Mouse (Mus musculus) forebrain, embryonic 16.5 days (tissue): ENCODE data around the gene Txndc2. TPM values are rescaled to one million over a fixed set of nuclear protein-coding genes. Genes with fewer than 3 reads are reported as not detected.

ENCODE experiments used
- ATAC-seq: fragments of 200-750 bp; cut with Nextera tagmentation; 2 replicates; pipeline ENCODE4 v1.8.0; 2017; ENCODE audit warnings: mild to moderate bottlenecking, moderate library complexity
- H3K27ac ChIP-seq: fragments of 300-500 bp; sonication (generic); 2 replicates; pipeline ENCODE4 v1.5.1; 2014; ENCODE audit warnings: low read length, control low read depth
- H3K27me3 ChIP-seq: fragments of 300-500 bp; sonication (generic); replicated peaks from 2 replicates; pipeline ENCODE4 v1.6.1; 2014; ENCODE audit warnings: low read length; ENCODE audit not compliant: control insufficient read depth, insufficient read depth
- H3K36me3 ChIP-seq: fragments of 300-500 bp; sonication (generic); 2 replicates; pipeline ENCODE4 v1.6.1; 2014; ENCODE audit not compliant: control insufficient read depth, insufficient read depth
- H3K4me1 ChIP-seq: fragments of 300-500 bp; sonication (generic); replicated peaks from 2 replicates; pipeline ENCODE4 v1.6.1; 2014; ENCODE audit warnings: low read length; ENCODE audit not compliant: control insufficient read depth, insufficient read depth
- H3K4me2 ChIP-seq: fragments of 300-500 bp; sonication (generic); 2 replicates; pipeline ENCODE4 v1.6.1; 2014; ENCODE audit warnings: mild to moderate bottlenecking, low read length, control low read depth
- H3K4me3 ChIP-seq: fragments of 300-500 bp; sonication (generic); replicated peaks from 2 replicates; pipeline ENCODE4 v1.5.1; 2014; ENCODE audit warnings: mild to moderate bottlenecking, low read length, control low read depth
- H3K9ac ChIP-seq: fragments of 300-500 bp; sonication (generic); replicated peaks from 2 replicates; pipeline ENCODE4 v1.6.1; 2014; ENCODE audit warnings: low read depth, low read length, control low read depth
- H3K9me3 ChIP-seq: fragments of 300-500 bp; sonication (generic); 2 replicates; pipeline ENCODE4 v1.6.1; 2016; ENCODE audit warnings: low read length; ENCODE audit not compliant: control insufficient read depth
- WGBS: fragments of 180-500 bp; shearing (Covaris S2); extraction: QIAGEN DNeasy Blood & Tissue Kit; methylation state at CpG from one replicate; pipeline ENCODE4 v1.1.7; 2014; 5-methylcytosine and 5-hydroxymethylcytosine counted together
- polyA plus RNA-seq: library from polyadenylated mRNA; unstranded; fragments of >200 nt; fragmentation: Nextera tagmentation; extraction: Ambion mirVana; gene quantifications from 2 replicates; pipeline ENCODE4 v1.2.1, GENCODE M21; 2015

The Txndc2 gene
- polyA plus RNA-seq, 1 experiment from 2014 or later = 0.11 TPM

DNA sequence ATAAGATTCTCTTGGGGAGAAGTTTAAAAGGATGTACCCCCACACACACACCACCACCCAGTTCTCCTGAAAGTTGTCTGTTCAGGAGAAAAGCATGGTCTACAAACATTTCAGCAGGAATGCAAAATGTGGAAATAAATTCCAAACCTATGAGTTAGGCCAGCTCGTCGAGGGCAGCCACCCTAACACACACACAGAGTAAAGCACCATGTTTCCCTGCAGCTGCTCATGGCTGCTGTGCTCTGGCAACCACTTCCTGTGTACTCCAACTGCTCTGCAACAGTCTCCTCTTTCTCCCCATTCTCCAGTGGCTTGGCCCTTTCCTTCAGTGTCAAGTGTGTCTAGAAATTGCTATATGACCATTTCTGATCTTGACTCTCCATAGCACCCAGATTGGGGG is 16.4 kb upstream of the Txndc2 start:
- Histone ChIP-seq H3K4me1 (no peaks in the 10 kb centered on the region), H3K9me3 (no peaks in the 10 kb centered on the region), H3K9ac (no peak overlapping the region), H3K4me3 (no peak overlapping the region), H3K4me2 (no peak overlapping the region), H3K27me3 (no peaks in the 10 kb centered on the region), H3K27ac (no peak overlapping the region), H3K36me3 (no peaks in the 10 kb centered on the region)
- ATAC-seq = no peak
- WGBS = 94% methylated on average over 2 of the region's 2 CpGs

DNA sequence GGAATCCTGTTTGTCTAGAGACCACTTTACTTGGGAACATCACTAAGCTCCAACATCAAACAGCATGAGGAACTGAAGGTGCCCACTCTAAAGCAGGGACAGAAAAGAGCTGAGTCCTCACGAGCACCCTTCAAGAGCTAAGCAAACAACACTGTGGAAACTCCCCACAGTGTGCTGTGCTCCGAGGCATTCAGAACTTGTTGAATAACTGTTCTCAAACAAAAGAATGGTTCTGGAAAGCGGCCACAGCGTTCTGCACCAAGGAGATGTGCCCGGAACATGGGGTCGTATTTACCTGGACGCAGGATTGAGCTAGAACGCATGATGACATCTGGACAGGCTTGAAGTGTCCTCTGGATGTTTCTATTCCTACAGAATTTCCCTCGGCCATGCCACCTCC is 16.0 kb upstream of the Txndc2 start:
- Histone ChIP-seq H3K9me3 (no peaks in the 10 kb centered on the region), H3K27me3 (no peaks in the 10 kb centered on the region), H3K9ac (no peak overlapping the region), H3K27ac (no peak overlapping the region), H3K4me1 (no peaks in the 10 kb centered on the region), H3K4me2 (no peak overlapping the region), H3K36me3 (no peaks in the 10 kb centered on the region), H3K4me3 (no peak overlapping the region)
- no peak for ATAC-seq
- WGBS = 86% methylated on average over 9 of the region's 9 CpGs

DNA sequence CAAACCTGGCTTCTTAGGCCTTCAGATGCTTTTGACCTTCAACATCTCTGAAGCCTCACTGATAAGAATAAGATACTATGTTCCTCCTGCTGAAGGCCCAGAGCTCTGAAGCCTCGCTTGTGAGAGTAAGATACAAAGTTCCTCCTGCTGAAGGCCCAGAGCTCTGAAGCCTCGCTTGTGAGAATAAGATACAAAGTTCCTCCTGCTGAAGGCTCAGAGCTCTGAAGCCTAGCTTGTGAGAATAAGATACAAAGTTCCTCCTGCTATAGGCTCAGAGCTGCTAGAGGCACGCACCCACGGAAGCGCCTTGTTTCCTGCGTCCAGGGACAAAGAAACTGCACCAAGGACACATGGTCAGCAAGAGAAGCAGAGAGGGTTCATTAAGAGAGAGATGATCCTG is 14.8 kb upstream of the Txndc2 start:
- WGBS = 91% methylated on average over 6 of the region's 6 CpGs
- no peaks in the 10 kb centered on the region for H3K36me3 ChIP-seq
- H3K4me3 ChIP-seq = no peak overlapping the region
- H3K9ac ChIP-seq = no peak overlapping the region
- H3K9me3 ChIP-seq = no peaks in the 10 kb centered on the region
- no peak for ATAC-seq
- H3K27ac ChIP-seq = no peak overlapping the region
- H3K27me3 ChIP-seq = no peaks in the 10 kb centered on the region
- H3K4me2 ChIP-seq = no peak overlapping the region
- H3K4me1 ChIP-seq = no peaks in the 10 kb centered on the region

DNA sequence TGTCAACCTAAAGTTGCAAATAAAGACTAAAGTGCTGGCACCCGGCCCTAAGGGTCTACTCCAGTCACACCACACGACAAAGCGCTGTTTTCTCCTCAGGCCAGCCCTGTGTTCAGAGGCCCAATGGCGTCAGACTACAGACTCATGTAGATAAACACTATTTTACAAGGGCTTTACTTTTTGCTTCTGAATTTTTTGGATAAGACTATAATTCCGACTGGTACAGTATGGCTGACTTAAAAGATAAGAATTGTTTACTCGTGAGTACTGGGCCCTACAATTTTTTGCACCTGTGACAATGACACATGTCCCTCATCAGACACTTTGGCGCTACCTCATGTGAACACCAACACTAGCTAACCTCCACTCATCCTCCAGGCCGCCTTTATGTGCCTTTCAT is 14.1 kb upstream of the Txndc2 start:
- Histone ChIP-seq H3K4me1 (no peaks in the 10 kb centered on the region), H3K4me2 (no peak overlapping the region), H3K27me3 (no peaks in the 10 kb centered on the region), H3K36me3 (no peaks in the 10 kb centered on the region), H3K9me3 (no peaks in the 10 kb centered on the region), H3K27ac (no peak overlapping the region), H3K4me3 (no peak overlapping the region), H3K9ac (no peak overlapping the region)
- no peak for ATAC-seq
- 92% methylated on average over 8 of the region's 8 CpGs for WGBS

DNA sequence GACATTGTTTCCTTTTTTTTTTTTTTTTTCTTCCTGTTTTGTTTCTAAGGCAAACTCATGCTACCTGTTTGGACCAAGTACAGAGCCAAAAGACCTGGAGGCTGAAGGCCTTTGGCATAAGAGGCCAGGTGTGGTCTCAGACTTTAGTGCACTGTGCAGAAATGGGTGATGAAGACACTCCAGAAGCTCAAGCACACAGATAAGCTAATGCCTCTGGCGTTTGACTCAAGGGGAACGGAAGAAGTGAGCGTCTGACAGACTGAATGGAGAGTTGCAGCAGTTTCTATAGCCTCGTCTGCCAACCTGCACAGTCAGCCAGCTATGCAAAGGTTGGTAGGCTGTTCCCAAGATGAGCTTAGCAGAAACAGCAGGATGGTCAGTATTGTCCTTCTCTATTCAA is 13.6 kb upstream of the Txndc2 start:
- ATAC-seq = no peak
- Histone ChIP-seq H3K9ac (no peak overlapping the region), H3K27me3 (no peaks in the 10 kb centered on the region), H3K4me1 (no peaks in the 10 kb centered on the region), H3K4me3 (no peak overlapping the region), H3K4me2 (no peak overlapping the region), H3K36me3 (no peaks in the 10 kb centered on the region), H3K27ac (no peak overlapping the region), H3K9me3 (no peaks in the 10 kb centered on the region)
- 78% methylated on average over 4 of the region's 4 CpGs for WGBS

DNA sequence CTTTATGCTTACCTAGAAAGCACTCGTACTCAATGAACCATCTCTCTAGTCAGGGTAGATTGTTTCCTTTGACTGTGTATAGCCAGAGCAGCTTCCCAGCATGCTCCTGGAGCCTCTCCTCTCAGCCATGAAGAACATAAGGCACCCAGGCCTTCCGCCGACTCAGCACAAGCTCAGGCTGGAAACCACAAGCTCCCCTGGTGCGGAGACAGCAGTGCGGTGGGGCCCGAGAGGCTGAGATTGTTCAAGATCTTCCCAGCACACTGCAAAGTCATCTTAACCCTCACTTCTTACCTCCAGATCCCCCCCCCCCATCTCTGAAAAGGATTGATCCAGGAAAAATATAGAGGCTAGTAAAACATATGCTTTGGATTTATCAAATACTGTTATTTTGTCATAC is 8.6 kb upstream of the Txndc2 start:
- Histone ChIP-seq H3K27me3 (no peaks in the 10 kb centered on the region), H3K27ac (no peak overlapping the region), H3K4me2 (no peak overlapping the region), H3K9me3 (no peaks in the 10 kb centered on the region), H3K36me3 (no peaks in the 10 kb centered on the region), H3K4me1 (no peaks in the 10 kb centered on the region), H3K9ac (no peak overlapping the region), H3K4me3 (no peak overlapping the region)
- WGBS = 89% methylated on average over 6 of the region's 6 CpGs
- no peak for ATAC-seq

DNA sequence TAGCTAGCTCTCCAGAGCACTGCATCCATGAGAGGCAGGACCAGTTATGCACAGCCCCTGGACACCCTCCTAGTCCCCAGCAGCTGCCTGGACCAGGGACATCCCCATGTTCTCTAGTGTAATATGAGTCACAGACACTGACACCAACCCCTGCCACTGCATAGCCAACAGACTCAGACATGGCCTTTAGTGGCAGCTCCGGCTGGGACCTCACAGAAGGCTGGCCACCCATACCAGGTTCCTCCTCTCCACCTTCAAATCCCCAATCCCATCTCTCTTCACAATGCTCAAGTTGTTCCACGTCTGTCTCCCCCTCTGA is 7.2 kb upstream of the Txndc2 start:
- Histone ChIP-seq H3K4me2 (no peak overlapping the region), H3K9me3 (no peaks in the 10 kb centered on the region), H3K36me3 (no peaks in the 10 kb centered on the region), H3K4me1 (no peaks in the 10 kb centered on the region), H3K27ac (no peak overlapping the region), H3K9ac (no peak overlapping the region), H3K27me3 (no peaks in the 10 kb centered on the region), H3K4me3 (no peak overlapping the region)
- WGBS = 85% methylated on average over 2 of the region's 2 CpGs
- ATAC-seq = no peak

DNA sequence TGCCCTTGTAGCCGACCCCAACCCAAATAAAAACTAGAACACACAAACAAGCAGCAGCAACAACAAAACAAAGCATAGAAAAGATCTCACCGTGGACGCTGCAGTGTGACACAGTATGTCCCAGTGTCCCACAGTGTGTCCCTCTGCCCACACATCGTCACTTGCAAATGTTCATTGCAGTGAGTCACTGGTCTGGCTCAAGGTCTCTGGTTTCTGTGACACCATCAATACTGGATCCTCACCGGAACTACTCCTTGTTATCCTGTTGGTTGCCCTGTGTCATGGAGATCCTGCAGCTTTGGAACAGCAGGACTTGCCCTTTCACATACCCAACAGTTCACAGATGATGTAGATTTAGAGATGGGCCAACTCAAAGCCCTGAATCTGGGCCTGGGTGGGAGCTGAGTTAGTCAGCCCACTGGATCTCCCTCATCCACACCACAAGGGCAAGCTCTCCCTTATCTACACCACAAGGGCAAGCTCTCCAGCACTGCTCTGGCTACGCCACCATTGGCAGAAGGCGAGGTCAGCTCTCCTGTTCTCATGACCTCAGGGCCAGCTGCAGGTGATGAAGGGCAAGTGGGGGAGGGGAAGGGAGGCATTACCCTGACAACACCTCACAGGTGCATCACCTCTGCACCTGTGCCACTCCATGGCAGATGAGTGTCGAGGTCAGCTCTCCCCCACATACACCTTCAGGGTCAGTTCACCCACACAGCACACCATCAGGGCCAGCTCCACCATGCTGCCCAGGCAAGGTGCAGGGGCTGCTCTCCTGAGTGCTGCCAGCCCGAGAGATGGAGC is 6.6 kb upstream of the Txndc2 start:
- H3K9ac ChIP-seq = no peak overlapping the region
- H3K36me3 ChIP-seq = no peaks in the 10 kb centered on the region
- H3K4me3 ChIP-seq = no peak overlapping the region
- no peaks in the 10 kb centered on the region for H3K27me3 ChIP-seq
- H3K27ac ChIP-seq = no peak overlapping the region
- no peaks in the 10 kb centered on the region; the same call in 1 of the 2 replicates for H3K4me1 ChIP-seq
- H3K4me2 ChIP-seq = no peak overlapping the region
- H3K9me3 ChIP-seq = no peaks in the 10 kb centered on the region
- no peak for ATAC-seq
- 91% methylated on average over 9 of the region's 9 CpGs for WGBS

DNA sequence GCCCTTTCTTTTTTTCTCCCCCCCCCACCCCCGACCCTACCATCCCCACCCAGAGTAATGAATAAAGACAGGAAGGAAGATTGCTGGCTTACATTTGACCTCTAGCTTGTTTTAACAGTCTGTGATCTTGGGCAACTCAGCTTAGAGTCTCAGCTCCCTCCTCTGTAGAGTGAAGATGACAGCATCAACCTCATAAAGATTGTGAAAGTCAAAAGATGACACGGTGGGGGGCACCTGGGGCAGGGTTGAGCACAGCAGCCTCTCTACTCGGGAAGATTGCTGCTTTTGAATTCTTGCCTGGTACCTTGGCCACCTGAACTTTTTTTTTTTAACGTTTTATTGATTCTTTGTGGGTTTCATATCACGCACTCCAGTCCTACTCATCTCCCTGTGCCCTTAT is 6.0 kb upstream of the Txndc2 start:
- no peak for ATAC-seq
- Histone ChIP-seq H3K4me3 (no peak overlapping the region), H3K27me3 (no peaks in the 10 kb centered on the region), H3K36me3 (no peaks in the 10 kb centered on the region), H3K9me3 (no peaks in the 10 kb centered on the region), H3K4me1 (peaks cover 6% of the 10 kb centered on the region), H3K4me2 (no peak overlapping the region), H3K9ac (no peak overlapping the region), H3K27ac (no peak overlapping the region)
- 73% methylated on average over 4 of the region's 5 CpGs for WGBS

DNA sequence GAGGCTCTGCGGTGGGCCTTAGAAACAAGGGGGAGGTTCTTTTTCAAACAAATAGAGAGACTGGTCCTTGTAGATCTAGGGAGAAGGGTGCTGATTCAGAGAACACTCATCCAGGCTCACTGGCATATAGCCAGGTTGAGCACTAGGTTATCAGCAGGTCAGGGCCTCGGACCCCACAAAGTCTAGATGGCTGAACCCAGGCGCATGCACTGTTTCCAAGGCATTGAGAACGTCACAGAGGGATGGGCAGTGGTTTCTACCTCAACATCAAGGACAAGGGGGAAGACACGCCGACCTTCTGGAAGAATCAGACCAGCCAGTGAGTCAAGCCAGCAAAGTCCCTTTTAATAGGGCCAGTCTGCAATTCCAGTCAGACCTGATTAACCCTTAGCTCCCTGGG is 5.3 kb upstream of the Txndc2 start:
- H3K36me3 ChIP-seq = no peaks in the 10 kb centered on the region
- H3K27ac ChIP-seq = no peak overlapping the region
- 70% methylated on average over 6 of the region's 6 CpGs for WGBS
- H3K27me3 ChIP-seq = no peaks in the 10 kb centered on the region
- no peak overlapping the region for H3K9ac ChIP-seq
- H3K4me3 ChIP-seq = no peak overlapping the region
- H3K9me3 ChIP-seq = no peaks in the 10 kb centered on the region
- H3K4me1 ChIP-seq = peaks cover 10% of the 10 kb centered on the region
- no peak overlapping the region for H3K4me2 ChIP-seq
- ATAC-seq = no peak
